Mouse (Mus musculus) small intestine, adult 2 months (tissue): ENCODE data around the gene Myl12a. TPM values are rescaled to one million over a fixed set of nuclear protein-coding genes. Genes with fewer than 3 reads are reported as not detected.

Source experiments
- H3K27ac ChIP-seq: fragments of 200-500 bp; 2 replicates; pipeline ENCODE4 v1.5.1; 2012; ENCODE audit warnings: low read depth, low read length, control low read depth, inconsistent platforms; ENCODE audit not compliant: insufficient read depth
- H3K27me3 ChIP-seq: fragments of 200-500 bp; 2 replicates; pipeline ENCODE4 v1.6.1; 2012; ENCODE audit warnings: mild to moderate bottlenecking, moderate library complexity, low read length, inconsistent platforms; ENCODE audit not compliant: control insufficient read depth, insufficient read depth
- H3K36me3 ChIP-seq: fragments of 200-500 bp; 2 replicates; pipeline ENCODE4 v1.6.1; 2012; ENCODE audit warnings: mild to moderate bottlenecking, low read length, control low read depth, inconsistent platforms; ENCODE audit not compliant: control insufficient read depth, insufficient read depth
- H3K4me1 ChIP-seq: fragments of 200-500 bp; 2 replicates; pipeline ENCODE4 v1.6.1; 2012; ENCODE audit warnings: low read length, inconsistent platforms, mixed read lengths; ENCODE audit not compliant: control insufficient read depth, insufficient read depth, insufficient read length
- H3K4me3 ChIP-seq: fragments of 200-500 bp; 2 replicates; pipeline ENCODE4 v1.5.1; 2012; ENCODE audit warnings: low read depth, mild to moderate bottlenecking, control low read depth, inconsistent platforms, low read length, moderate library complexity
- CTCF ChIP-seq: fragments of 200-500 bp; IDR thresholded peaks from 2 replicates; pipeline ENCODE4 v1.5.1; 2012; ENCODE audit warnings: low read depth, mild to moderate bottlenecking, control low read depth, inconsistent platforms, low read length, moderate library complexity, mixed read lengths; ENCODE audit not compliant: insufficient replicate concordance, insufficient read length; ENCODE audit errors: extremely low read depth
- POLR2A ChIP-seq: fragments of 200-500 bp; IDR thresholded peaks from 2 replicates; pipeline ENCODE4 v1.6.1; 2012; ENCODE audit warnings: low read depth, mild to moderate bottlenecking, control low read depth, inconsistent platforms, low read length, moderate library complexity
- WGBS: fragments of 180-500 bp; shearing (Covaris S2); methylation state at CpG from one replicate; pipeline ENCODE4 v1.1.7; 2018; 5-methylcytosine and 5-hydroxymethylcytosine counted together
- polyA plus RNA-seq: library from polyadenylated mRNA; depleted of rRNA; stranded (reverse); fragments of >200 nt; gene quantifications from 2 replicates; pipeline ENCODE4 v1.2.3, GENCODE M21; 2012

Myl12a gene
- polyA plus RNA-seq, 1 experiment: 52.7 TPM

GRCm38 (mm10) chr17:71037188-71037587, 34.5 kb upstream of the Myl12a start:
- no peak overlapping the region for H3K4me3 ChIP-seq
- WGBS: 71% methylated on average over 7 of the region's 7 CpGs
- TF ChIP-seq POLR2A (no peak), CTCF (no peak)
- H3K36me3 ChIP-seq: no peaks in the 10 kb centered on the region
- no peak overlapping the region for H3K27ac ChIP-seq
- H3K4me1 ChIP-seq: no peaks in the 10 kb centered on the region
- H3K27me3 ChIP-seq: no peaks in the 10 kb centered on the region

GRCm38 (mm10) chr17:71034472-71034871, 31.8 kb upstream of the Myl12a start:
- Histone ChIP-seq H3K27me3 (no peaks in the 10 kb centered on the region), H3K27ac (no peak overlapping the region), H3K4me1 (no peaks in the 10 kb centered on the region), H3K36me3 (no peaks in the 10 kb centered on the region), H3K4me3 (no peak overlapping the region)
- no peak for TF ChIP-seq POLR2A
- no peak for TF ChIP-seq CTCF
- 32% methylated on average over 5 of the region's 5 CpGs for WGBS

GRCm38 (mm10) chr17:71032719-71033118, 30.0 kb upstream of the Myl12a start:
- H3K27ac ChIP-seq: no peak overlapping the region
- WGBS: 84% methylated on average over 10 of the region's 10 CpGs
- H3K4me3 ChIP-seq: no peak overlapping the region
- no peaks in the 10 kb centered on the region for H3K27me3 ChIP-seq
- no peaks in the 10 kb centered on the region for H3K4me1 ChIP-seq
- TF ChIP-seq POLR2A: no peak
- TF ChIP-seq CTCF: no peak
- H3K36me3 ChIP-seq: no peaks in the 10 kb centered on the region

GRCm38 (mm10) chr17:71027186-71027585, 24.5 kb upstream of the Myl12a start:
- whole genome bisulfite sequencing: 89% methylated on average over 3 of the region's 3 CpGs
- Histone ChIP-seq H3K4me1 (no peaks in the 10 kb centered on the region), H3K27me3 (no peaks in the 10 kb centered on the region), H3K36me3 (no peaks in the 10 kb centered on the region), H3K27ac (no peak overlapping the region), H3K4me3 (no peak overlapping the region)
- TF ChIP-seq CTCF (no peak), POLR2A (no peak)

- Histone ChIP-seq H3K4me3 (no peak overlapping the region), H3K36me3 (no peaks in the 10 kb centered on the region), H3K4me1 (no peaks in the 10 kb centered on the region), H3K27me3 (no peaks in the 10 kb centered on the region), H3K27ac (no peak overlapping the region)
- TF ChIP-seq CTCF: no peak
- no peak for TF ChIP-seq POLR2A
- 72% methylated on average over 8 of the region's 8 CpGs for WGBS
Measured at GRCm38 (mm10) chr17:71025922-71026321, 23.2 kb upstream of the Myl12a start.

GRCm38 (mm10) chr17:71024071-71024470, 21.4 kb upstream of the Myl12a start:
- TF ChIP-seq CTCF: no peak
- TF ChIP-seq POLR2A: no peak
- WGBS: 93% methylated on average over 10 of the region's 10 CpGs

GRCm38 (mm10) chr17:71022841-71023240, 20.2 kb upstream of the Myl12a start:
- Histone ChIP-seq H3K4me3 (no peak overlapping the region), H3K27ac (no peak overlapping the region), H3K4me1 (no peaks in the 10 kb centered on the region), H3K27me3 (no peaks in the 10 kb centered on the region), H3K36me3 (no peaks in the 10 kb centered on the region)
- no peak for TF ChIP-seq CTCF
- TF ChIP-seq POLR2A: no peak
- WGBS: 87% methylated on average over 13 of the region's 13 CpGs

More at GRCm38 (mm10) chr17:71024071-71024470, 21.4 kb upstream of the Myl12a start:
- Histone ChIP-seq H3K4me3 (no peak overlapping the region), H3K36me3 (no peaks in the 10 kb centered on the region), H3K27ac (no peak overlapping the region), H3K27me3 (no peaks in the 10 kb centered on the region), H3K4me1 (no peaks in the 10 kb centered on the region)

GRCm38 (mm10) chr17:71019860-71020259, 17.2 kb upstream of the Myl12a start:
- H3K36me3 ChIP-seq: no peaks in the 10 kb centered on the region
- peak overlapping the region; percentile 12; the same call in 1 of the 2 replicates for H3K4me3 ChIP-seq
- no peaks in the 10 kb centered on the region for H3K4me1 ChIP-seq
- 77% methylated on average over 9 of the region's 9 CpGs for WGBS
- peak overlapping the region; percentile 21; the same call in 1 of the 2 replicates for H3K27ac ChIP-seq
- TF ChIP-seq CTCF (no peak), POLR2A (no peak)
- no peaks in the 10 kb centered on the region for H3K27me3 ChIP-seq
